Mouse (Mus musculus): ENCODE results near the gene Gcdh.

GRCm38 (mm10) chr8:84911854-84912253 is 18.1 kb upstream of the Gcdh start:
- TF ChIP-seq CTCF (conservative IDR thresholded peaks at IDR 0.05; ENCODE audit: low read length) (no peak), NANOG (IDR thresholded peaks at IDR 0.05; ENCODE audit: borderline replicate concordance, low read length) (no peak), POU5F1 (IDR thresholded peaks at IDR 0.05; ENCODE audit: borderline replicate concordance, low read length) (no peak)

All from E14TG2a.4 (cell line).